Comparison of ENCODE assay signal across 8 mouse cellular contexts in genomic region chr13:116308933-116309583, GRCm38 (mm10). TPM values are rescaled to one million over a fixed set of nuclear protein-coding genes. Genes with fewer than 3 reads are reported as not detected.
A peak's percentile ranks its signal among the peaks of the same experiment; 100 is the strongest.
DNase-seq lines count a peak whose midpoint lies in the region; ATAC-seq and TF ChIP-seq lines count a peak whose summit lies in the region.

No protein-coding gene starts in this region.

- ATAC-seq in megakaryocyte progenitor cell, adult 5-6 weeks (replicated peaks; ENCODE audit: poor library complexity): 0 out of 2 replicates have a peak, but pooled peaks have one; percentile 2

- DNase-seq in embryo, embryonic 11 days: peak; percentile 41
- DNase-seq in embryo, embryonic 10 days (ENCODE audit: low spot score): no peak
- peak; percentile 12 for DNase-seq in forelimb bud, embryonic 11.5 days (ENCODE audit: low read depth, low spot score)
- DNase-seq in right cerebral cortex, postnatal 36 days (ENCODE audit: low spot score in 2 of 2): no peak
- no peak for DNase-seq in cerebellum, adult 9-10 months
- no peak for DNase-seq in left cerebral cortex, adult 2 months (ENCODE audit: extremely low spot score in 1 of 2, low spot score in 2 of 2)

- TF ChIP-seq CTCF in C2C12 (IDR thresholded peaks at IDR 0.05; ENCODE audit: control insufficient read depth, insufficient read depth, insufficient read length): no peak
- no peak for TF ChIP-seq CTCF in left cerebral cortex, adult 2 months (IDR thresholded peaks at IDR 0.05)

- H3K27ac ChIP-seq in left cerebral cortex, adult 2 months: no peak overlapping the region

- H3K27me3 ChIP-seq in C2C12 (ENCODE audit: control insufficient read depth, insufficient read depth, insufficient read length): no peaks in the 10 kb centered on the region

- intact Hi-C loops in left cerebral cortex, adult 2 months (cut with DNase I): no loop called here

- peak overlapping the region; percentile 14 for H3K4me3 ChIP-seq in C2C12 (ENCODE audit: insufficient read depth, poor library complexity, severe bottlenecking)
- H3K4me3 ChIP-seq in left cerebral cortex, adult 2 months: no peak overlapping the region

- H3ac ChIP-seq in C2C12 (ENCODE audit: control insufficient read depth, insufficient read length, low read depth): no peak overlapping the region

- no peaks in the 10 kb centered on the region for H3K36me3 ChIP-seq in C2C12 (ENCODE audit: control insufficient read depth, insufficient read depth)

- no peaks in the 10 kb centered on the region for H3K79me2 ChIP-seq in C2C12 (ENCODE audit: control insufficient read depth, insufficient read depth)

- no peaks in the 10 kb centered on the region for H3K79me3 ChIP-seq in C2C12 (ENCODE audit: low read depth)

TF ChIP-seq in C2C12, 6 proteins besides CTCF, POLR2A, EP300 and RAD21:
- TF ChIP-seq CEBPB (IDR thresholded peaks at IDR 0.05; ENCODE audit: low read depth): no peak
- no peak for TF ChIP-seq USF1 (IDR thresholded peaks at IDR 0.05; ENCODE audit: low read depth)
- no peak for TF ChIP-seq MYOD1 (IDR thresholded peaks at IDR 0.05; ENCODE audit: control insufficient read depth, insufficient read length, low read depth)
- TF ChIP-seq MAX (IDR thresholded peaks at IDR 0.05): no peak
- TF ChIP-seq MYOG (IDR thresholded peaks at IDR 0.05; ENCODE audit: control insufficient read depth, extremely low read depth, insufficient read length): no peak
- no peak for TF ChIP-seq FOSL1 (IDR thresholded peaks at IDR 0.05; ENCODE audit: insufficient read depth, low read length, poor library complexity, severe bottlenecking)

RNA-seq across cellular contexts. Expression of gene Isl1, which starts 0.4 kb away (rescaled TPM):
- polyA plus RNA-seq in C2C12 (2012; fragmentation: generic; extraction: Trizol): 1.3 TPM
- not detected in 2 replicates for total RNA-seq in megakaryocyte progenitor cell, adult 5-6 weeks (2015)
- 0.58 TPM in 1 of 2 replicates, not detected in the other for total RNA-seq in megakaryocyte progenitor cell, adult 5-6 weeks (2017)
- 1 to 10 TPM in 1 of 2 experiments, under 1 TPM in 1; 0.84 to 2.4 TPM for total RNA-seq in left cerebral cortex, adult 2 months (2021)

Comparison
In these comparisons a context has a peak if more than half of its experiments do, and no peak if none do; other contexts are left out.
1. DNase-seq: peak in embryo, embryonic 11 days (single experiment) and forelimb bud, embryonic 11.5 days (single experiment); none in embryo, embryonic 10 days (single experiment), right cerebral cortex, postnatal 36 days (0 of 2), cerebellum, adult 9-10 months (single experiment) and left cerebral cortex, adult 2 months (0 of 2).